Mouse (Mus musculus) kidney, embryonic 16.5 days (tissue): ENCODE measurements around the gene F13b. TPM values are rescaled to one million over a fixed set of nuclear protein-coding genes. Genes with fewer than 3 reads are reported as not detected.

Experiments
- ATAC-seq: fragments of 200-750 bp; cut with Nextera tagmentation; 2 replicates; pipeline ENCODE4 v1.8.0; 2017; ENCODE audit warnings: moderate TSS enrichment; ENCODE audit not compliant: low FRiP score, low TSS enrichment
- H3K27ac ChIP-seq: fragments of 300-500 bp; sonication (generic); 2 replicates; pipeline ENCODE4 v1.5.1; 2014; ENCODE audit warnings: low read length
- H3K27me3 ChIP-seq: fragments of 300-500 bp; sonication (generic); 2 replicates; pipeline ENCODE4 v1.6.1; 2014; ENCODE audit warnings: low read length, control low read depth, mixed read lengths; ENCODE audit not compliant: insufficient read depth
- H3K36me3 ChIP-seq: fragments of 300-500 bp; sonication (generic); 2 replicates; pipeline ENCODE4 v1.6.1; 2014; ENCODE audit warnings: low read length, control low read depth, mixed read lengths; ENCODE audit not compliant: insufficient read depth
- H3K4me1 ChIP-seq: fragments of 300-500 bp; sonication (generic); 2 replicates; pipeline ENCODE4 v1.6.1; 2014; ENCODE audit warnings: low read length, control low read depth, mixed read lengths; ENCODE audit not compliant: insufficient read depth
- H3K4me2 ChIP-seq: fragments of 300-500 bp; sonication (generic); replicated peaks from 2 replicates; pipeline ENCODE4 v1.6.1; 2014; ENCODE audit warnings: low read depth, low read length
- H3K4me3 ChIP-seq: fragments of 300-500 bp; sonication (generic); 2 replicates; pipeline ENCODE4 v1.5.1; 2014; ENCODE audit warnings: mild to moderate bottlenecking, low read length
- H3K9ac ChIP-seq: fragments of 300-500 bp; sonication (generic); replicated peaks from 2 replicates; pipeline ENCODE4 v1.6.1; 2014; ENCODE audit warnings: low read length
- H3K9me3 ChIP-seq: fragments of 300-500 bp; sonication (generic); 2 replicates; pipeline ENCODE4 v1.6.1; 2016; ENCODE audit warnings: low read length, control low read depth
- WGBS: fragments of 180-500 bp; shearing (Covaris S2); extraction: QIAGEN DNeasy Blood & Tissue Kit; methylation state at CpG from one replicate; pipeline ENCODE4 v1.1.7; 2014; 5-methylcytosine and 5-hydroxymethylcytosine counted together
- polyA plus RNA-seq: library from polyadenylated mRNA; unstranded; fragments of >200 nt; fragmentation: Nextera tagmentation; extraction: Ambion mirVana; gene quantifications from 2 replicates; pipeline ENCODE4 v1.2.1, GENCODE M21; 2015

F13b gene
- polyA plus RNA-seq, 1 experiment from 2014 or later: 0.61 TPM

- no peak overlapping the region for H3K4me3 ChIP-seq
- ATAC-seq: no peak
- H3K36me3 ChIP-seq: peaks cover 29% of the 10 kb centered on the region
- no peaks in the 10 kb centered on the region for H3K9me3 ChIP-seq
- no peak overlapping the region for H3K4me2 ChIP-seq
- H3K9ac ChIP-seq: no peak overlapping the region
- H3K27ac ChIP-seq: no peak overlapping the region
- H3K4me1 ChIP-seq: no peaks in the 10 kb centered on the region
- WGBS: 84% methylated on average over 2 of the region's 2 CpGs
- H3K27me3 ChIP-seq: no peaks in the 10 kb centered on the region
These were observed 6.1 kb upstream of the F13b start for GRCm38 (mm10) chr1:139495408-139495807.

GRCm38 (mm10) chr1:139496212-139496611 lies 5.3 kb upstream of the F13b start:
- peaks cover 26% of the 10 kb centered on the region for H3K36me3 ChIP-seq
- no peaks in the 10 kb centered on the region for H3K9me3 ChIP-seq
- ATAC-seq: no peak
- H3K4me1 ChIP-seq: no peaks in the 10 kb centered on the region
- no peak overlapping the region for H3K9ac ChIP-seq
- WGBS: 92% methylated on average over 3 of the region's 3 CpGs
- no peak overlapping the region for H3K27ac ChIP-seq
- H3K27me3 ChIP-seq: no peaks in the 10 kb centered on the region
- no peak overlapping the region for H3K4me3 ChIP-seq
- H3K4me2 ChIP-seq: no peak overlapping the region

GRCm38 (mm10) chr1:139499751-139500150 lies 1.8 kb upstream of the F13b start:
- no peaks in the 10 kb centered on the region for H3K4me1 ChIP-seq
- no peak for ATAC-seq
- no peaks in the 10 kb centered on the region for H3K9me3 ChIP-seq
- H3K9ac ChIP-seq: no peak overlapping the region
- H3K36me3 ChIP-seq: 0 out of 2 replicates have a peak, but pooled peaks cover 3% of the 10 kb centered on the region
- H3K4me3 ChIP-seq: no peak overlapping the region
- H3K27me3 ChIP-seq: no peaks in the 10 kb centered on the region
- no peak overlapping the region for H3K27ac ChIP-seq
- no peak overlapping the region for H3K4me2 ChIP-seq

- WGBS: 87% methylated on average over 12 of the region's 12 CpGs
These were observed 13.1 kb downstream of the F13b start for GRCm38 (mm10) chr1:139514556-139514955.

GRCm38 (mm10) chr1:139548536-139548935 lies 47.0 kb downstream of the F13b start:
- 89% methylated on average over 1 of the region's 1 CpGs for WGBS
- no peak for ATAC-seq

More at GRCm38 (mm10) chr1:139514556-139514955, 13.1 kb downstream of the F13b start:
- H3K27ac ChIP-seq: no peak overlapping the region
- no peak overlapping the region for H3K9ac ChIP-seq
- ATAC-seq: no peak
- no peak overlapping the region for H3K4me2 ChIP-seq
- no peaks in the 10 kb centered on the region for H3K9me3 ChIP-seq
- H3K36me3 ChIP-seq: no peaks in the 10 kb centered on the region
- H3K4me3 ChIP-seq: no peak overlapping the region
- no peaks in the 10 kb centered on the region for H3K27me3 ChIP-seq
- H3K4me1 ChIP-seq: no peaks in the 10 kb centered on the region

GRCm38 (mm10) chr1:139551311-139551710 lies 49.8 kb downstream of the F13b start:
- no peak for ATAC-seq

More at GRCm38 (mm10) chr1:139548536-139548935, 47.0 kb downstream of the F13b start:
- Histone ChIP-seq H3K27ac (no peak overlapping the region), H3K36me3 (no peaks in the 10 kb centered on the region), H3K9ac (no peak overlapping the region), H3K27me3 (no peaks in the 10 kb centered on the region), H3K4me2 (no peak overlapping the region), H3K9me3 (no peaks in the 10 kb centered on the region), H3K4me1 (no peaks in the 10 kb centered on the region), H3K4me3 (no peak overlapping the region)

GRCm38 (mm10) chr1:139560024-139560423 lies 58.5 kb downstream of the F13b start, which contains the start of gene Cfhr1:
Gene Cfhr1, minus strand, starts transcription at chr1:139560272.
- Histone ChIP-seq H3K4me2 (no peak within 1 kb of the TSS), H3K27ac (no peak within 1 kb of the TSS), H3K4me3 (no peak within 1 kb of the TSS), H3K36me3 (no peaks in the 10 kb centered on the region), H3K27me3 (no peaks in the 10 kb centered on the region), H3K4me1 (no peaks in the 10 kb centered on the region), H3K9ac (no peak within 1 kb of the TSS), H3K9me3 (no peaks in the 10 kb centered on the region)
- 80% methylated on average over 1 of the region's 1 CpGs for WGBS
- ATAC-seq: no peak

More at GRCm38 (mm10) chr1:139551311-139551710, 49.8 kb downstream of the F13b start:
- H3K4me2 ChIP-seq: no peak overlapping the region
- no peaks in the 10 kb centered on the region for H3K36me3 ChIP-seq
- no peaks in the 10 kb centered on the region for H3K9me3 ChIP-seq
- no peak overlapping the region for H3K9ac ChIP-seq
- H3K27ac ChIP-seq: no peak overlapping the region
- no peak overlapping the region for H3K4me3 ChIP-seq
- H3K27me3 ChIP-seq: no peaks in the 10 kb centered on the region
- 78% methylated on average over 1 of the region's 1 CpGs for WGBS
- no peaks in the 10 kb centered on the region for H3K4me1 ChIP-seq

Other genes with a start within 250 kb of the F13b start
- 0.20 and 0.24 TPM in 2 replicates for gene Crb1, start 124.6 kb upstream of the F13b start, polyA plus RNA-seq
- gene Zbtb41, start 79.4 kb upstream of the F13b start, polyA plus RNA-seq: 9.1 and 9.9 TPM in 2 replicates
- gene Aspm, start 46.9 kb upstream of the F13b start, polyA plus RNA-seq: 12.4 and 14.2 TPM in 2 replicates
- gene Cfhr1, start 58.6 kb downstream of the F13b start, polyA plus RNA-seq: not detected in 2 replicates